Mouse (Mus musculus): Measurements from ENCODE around the gene Tmem151a.

The Tmem151a gene

DNA sequence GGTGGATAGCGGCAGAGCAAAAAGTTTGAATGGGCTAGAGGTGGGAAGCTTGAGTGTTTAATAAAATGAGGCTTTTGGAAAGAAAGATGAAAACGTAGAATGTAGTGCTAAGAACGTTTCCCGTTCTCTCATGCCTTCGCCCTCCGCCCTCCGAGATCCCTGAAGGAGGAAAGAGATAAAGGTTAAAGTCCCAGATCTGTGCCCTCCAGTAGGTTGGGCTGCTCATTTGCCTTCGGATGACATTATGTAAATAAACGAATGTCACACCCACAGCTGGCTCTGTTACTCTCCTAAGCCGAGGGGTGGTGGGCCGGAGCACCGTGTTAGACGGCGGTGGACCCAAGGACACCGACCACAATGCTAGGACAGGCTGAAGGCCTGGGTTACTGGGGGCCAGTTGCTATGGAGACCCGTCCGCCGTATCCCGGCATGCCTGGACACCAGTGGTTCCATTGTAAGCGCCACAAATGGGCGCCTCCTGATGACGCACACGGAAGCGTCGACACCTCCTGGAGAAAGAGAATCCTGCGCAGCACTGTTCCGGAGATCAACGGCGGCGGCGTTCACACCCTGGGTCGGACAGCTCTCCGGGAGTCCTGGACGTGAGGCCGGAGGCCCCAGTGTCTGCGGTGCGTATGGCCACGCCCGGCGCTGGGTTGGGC, 44.3 kb downstream of the Tmem151a start, which contains the start of gene Brms1:
Gene Brms1, plus strand, starts transcription at position 493 of the 662 bp plus-strand sequence.
- peak; percentile 81 for DNase-seq (ENCODE audit: low spot score)

DNA sequence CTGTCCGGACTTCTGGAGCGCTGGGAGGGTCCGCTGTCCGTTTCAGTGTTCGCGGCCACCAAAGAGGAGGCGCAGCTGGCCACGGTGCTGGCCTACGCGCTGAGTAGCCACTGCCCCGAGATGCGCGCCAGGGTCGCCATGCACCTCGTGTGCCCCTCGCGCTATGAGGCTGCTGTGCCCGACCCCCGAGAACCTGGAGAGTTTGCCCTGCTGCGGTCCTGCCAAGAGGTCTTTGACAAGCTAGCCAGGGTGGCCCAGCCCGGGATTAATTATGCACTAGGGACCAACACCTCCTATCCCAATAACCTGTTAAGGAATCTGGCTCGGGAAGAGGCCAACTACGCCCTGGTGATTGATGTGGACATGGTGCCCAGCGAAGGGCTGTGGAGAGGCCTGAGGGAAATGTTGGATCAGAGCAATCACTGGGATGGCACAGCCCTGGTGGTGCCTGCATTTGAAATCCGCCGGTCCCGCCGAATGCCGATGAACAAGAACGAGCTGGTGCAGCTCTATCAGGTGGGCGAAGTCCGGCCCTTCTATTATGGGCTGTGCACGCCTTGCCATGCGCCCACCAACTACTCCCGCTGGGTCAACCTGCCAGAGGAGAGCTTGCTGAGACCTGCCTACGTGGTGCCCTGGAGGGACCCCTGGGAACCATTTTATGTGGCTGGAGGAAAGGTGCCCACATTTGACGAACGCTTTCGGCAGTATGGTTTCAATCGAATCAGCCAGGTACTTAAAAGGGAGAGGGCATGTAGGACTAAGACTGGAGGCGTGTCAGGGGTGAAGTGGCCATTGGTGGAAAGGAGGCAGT, 45.8 kb downstream of the Tmem151a start:
- DNase-seq (ENCODE audit: low spot score): no peak

DNA sequence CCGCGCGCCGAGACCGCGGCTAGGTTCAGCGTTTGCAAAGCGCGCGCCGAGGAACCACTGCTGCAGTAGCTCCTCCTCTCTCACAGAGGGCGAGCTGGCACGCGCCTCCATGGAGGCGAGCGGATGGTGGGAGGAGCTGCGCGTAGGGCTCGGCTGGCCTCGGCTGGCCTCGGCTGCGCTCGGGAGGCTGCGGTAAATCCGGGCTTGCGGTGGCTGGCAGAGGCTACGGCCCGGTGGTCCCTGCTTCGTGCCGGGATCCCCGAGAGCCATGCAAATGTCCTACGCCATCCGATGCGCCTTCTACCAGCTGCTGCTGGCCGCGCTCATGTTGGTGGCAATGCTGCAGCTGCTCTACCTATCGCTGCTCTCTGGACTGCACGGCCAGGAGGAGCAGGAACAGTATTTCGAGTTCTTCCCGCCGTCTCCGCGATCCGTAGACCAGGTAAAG, 46.6 kb downstream of the Tmem151a start, which contains the start of the genes B4gat1 and AC124502.3:
Gene B4gat1, plus strand, starts transcription at position 118 of the 448 bp plus-strand sequence.
Gene AC124502.3, plus strand, starts transcription at position 183 of the 448 bp plus-strand sequence.
- peak; percentile 67 for DNase-seq (ENCODE audit: low spot score)

DNA sequence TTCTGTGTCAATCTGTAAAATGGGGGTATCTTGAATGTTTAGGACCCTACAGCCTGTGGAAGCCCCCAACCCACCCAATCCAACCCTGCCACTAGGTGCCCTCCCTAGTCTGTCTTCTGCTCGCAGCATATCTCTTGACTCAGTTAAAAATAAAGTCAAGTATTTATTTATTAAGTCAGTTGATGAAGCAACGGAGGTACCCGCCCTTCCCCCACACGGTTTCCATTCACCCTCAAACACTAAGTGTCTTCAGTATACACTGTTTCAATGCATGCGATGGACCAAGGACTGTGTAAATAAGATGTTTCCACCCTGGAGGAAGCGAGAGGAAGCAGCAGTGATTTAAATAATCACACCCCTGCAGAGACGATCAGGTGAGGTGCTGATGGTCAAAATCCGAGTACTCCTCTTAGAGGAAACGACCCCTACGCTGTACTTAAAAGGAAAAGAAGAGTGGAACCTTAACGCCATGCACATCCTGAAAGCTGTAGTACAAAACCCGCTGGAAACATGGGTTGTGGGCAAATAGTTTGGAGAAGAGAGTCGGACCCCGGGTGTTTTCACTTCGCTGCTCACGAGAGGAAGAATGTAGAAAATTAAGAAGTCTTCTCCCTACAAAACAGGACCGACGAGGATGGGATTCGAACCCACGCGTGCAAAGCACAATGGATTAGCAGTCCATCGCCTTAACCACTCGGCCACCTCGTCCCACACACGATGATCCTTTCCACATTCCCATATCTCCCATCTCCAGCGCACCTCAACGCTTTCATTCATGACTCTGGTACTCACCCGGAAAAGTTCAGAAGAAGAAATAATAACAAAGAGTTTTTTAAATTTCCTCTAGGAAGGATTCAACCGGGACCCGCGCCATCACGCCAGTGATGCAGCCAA, 47.4 kb downstream of the Tmem151a start:
- DNase-seq (ENCODE audit: low spot score): peak; percentile 27

DNA sequence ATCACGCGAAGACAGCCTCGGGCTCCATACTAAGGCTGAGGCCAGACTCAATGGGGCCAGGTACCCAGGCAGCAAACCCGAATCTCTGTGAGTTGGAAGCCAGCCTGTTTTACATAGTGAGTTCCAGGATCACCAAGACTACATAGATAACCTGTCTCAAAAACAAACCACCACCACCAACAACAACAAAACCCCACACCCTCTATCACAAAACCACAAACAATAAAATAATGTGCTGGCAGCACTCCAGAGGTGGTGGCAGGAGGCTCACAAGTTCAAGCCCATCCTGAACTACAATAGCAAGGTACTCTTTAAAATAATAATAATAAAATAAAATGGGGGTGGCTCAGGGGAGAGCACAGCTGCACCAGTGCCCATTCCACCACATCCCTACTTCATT, 48.8 kb downstream of the Tmem151a start:
- DNase-seq (ENCODE audit: low spot score): no peak

DNA sequence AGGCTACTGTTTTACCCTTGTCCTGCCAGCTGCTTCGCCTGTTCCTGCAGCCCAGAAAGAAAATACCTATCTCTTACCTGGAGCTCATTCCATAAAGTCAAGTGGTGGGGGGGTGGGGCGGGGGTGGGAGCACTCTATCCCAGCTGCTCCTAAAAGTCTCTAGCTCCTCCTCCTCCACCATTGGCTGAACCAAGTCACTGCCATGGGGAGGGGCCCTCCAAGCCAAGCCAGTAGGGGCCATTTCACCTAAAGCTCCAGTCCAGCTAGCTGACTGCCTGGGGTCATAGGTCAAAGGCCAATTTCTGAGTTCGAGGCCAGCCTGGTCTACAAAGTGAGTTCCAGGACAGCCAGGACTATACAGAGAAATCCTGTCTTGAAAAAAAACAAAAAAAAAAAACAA, 52.6 kb downstream of the Tmem151a start:
- DNase-seq (ENCODE audit: low spot score): no peak

DNA sequence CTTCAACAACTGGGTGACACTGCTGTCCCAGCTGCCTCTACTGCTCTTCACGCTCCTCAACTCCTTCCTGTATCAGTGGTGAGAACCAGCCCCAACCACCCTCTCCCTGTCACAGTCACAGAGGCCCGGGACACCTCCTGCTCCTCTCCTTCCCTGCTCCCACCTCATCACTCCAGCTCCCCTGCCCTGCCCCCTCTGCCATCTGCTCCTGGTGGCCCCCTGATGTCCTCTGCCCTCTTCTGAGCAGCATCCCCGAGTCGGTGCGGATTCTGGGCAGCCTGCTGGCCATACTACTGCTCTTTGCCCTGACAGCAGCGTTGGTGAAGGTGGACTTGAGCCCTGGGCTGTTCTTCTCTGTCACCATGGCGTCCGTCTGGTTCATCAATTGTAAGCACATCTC, 59.2 kb downstream of the Tmem151a start:
- no peak for DNase-seq (ENCODE audit: low spot score)

DNA sequence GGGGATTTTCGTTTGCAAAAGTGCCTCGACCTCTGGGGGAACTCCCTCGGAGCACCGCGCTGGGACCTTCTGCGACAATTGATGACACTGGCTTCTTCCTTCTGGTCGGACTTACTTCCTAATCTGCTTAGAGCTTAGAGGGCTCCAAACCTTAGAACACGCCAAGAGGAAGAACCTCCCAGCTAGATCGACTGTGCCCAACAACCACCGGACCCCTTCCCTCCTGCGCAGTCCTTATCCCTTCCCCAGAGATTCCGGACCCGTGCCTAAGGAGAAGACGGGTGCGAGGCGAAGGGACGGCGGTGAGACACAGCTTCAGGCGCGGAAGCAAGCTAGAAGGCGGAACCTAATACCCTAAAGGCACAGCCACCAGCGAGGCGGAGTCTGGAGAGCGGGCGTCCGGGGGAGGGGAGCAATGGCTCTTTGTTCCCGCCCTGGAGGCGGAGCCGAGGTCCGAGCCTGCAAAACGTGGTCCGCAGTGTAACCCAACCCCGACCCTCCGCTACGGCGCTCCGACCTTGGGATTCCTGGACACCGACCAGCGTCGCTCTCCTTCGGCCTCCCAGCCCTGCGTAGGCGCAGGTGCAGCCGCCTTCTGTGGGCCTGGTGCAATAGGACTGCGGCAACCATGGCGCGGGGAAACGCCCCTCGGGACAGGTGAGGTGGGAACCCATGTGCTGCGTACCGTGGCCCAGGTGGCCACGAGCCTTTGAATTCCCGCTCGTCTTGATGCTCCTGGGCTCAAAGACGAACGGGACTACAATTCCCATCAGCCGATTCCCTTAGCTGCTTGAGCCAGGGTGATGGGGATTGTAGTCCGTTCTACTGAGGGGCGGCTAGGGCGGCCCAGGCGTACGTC, 61.5 kb downstream of the Tmem151a start, which contains the start of gene Slc29a2:
Gene Slc29a2, plus strand, starts transcription at position 240 of the 859 bp plus-strand sequence.
- peak; percentile 73 for DNase-seq (ENCODE audit: low spot score)

DNA sequence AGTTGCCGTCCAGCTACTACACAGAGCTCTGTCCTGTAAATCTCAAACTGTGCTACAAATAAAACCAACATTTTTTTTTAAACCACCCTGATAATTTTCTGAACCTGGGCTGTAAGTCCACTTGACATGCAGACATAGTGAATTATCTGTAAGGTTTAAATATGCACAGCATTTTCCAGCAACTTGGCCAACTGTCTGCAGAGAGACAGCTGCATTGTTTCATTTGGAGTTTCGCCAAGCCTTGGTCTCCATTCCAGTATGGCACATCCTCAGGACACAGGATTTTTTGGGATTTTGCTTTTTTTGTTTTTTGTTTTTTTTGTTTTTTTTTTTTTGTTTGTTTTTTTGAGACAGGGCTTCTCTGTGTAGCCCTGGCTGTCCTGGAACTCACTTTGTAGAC, 63.9 kb downstream of the Tmem151a start:
- DNase-seq (ENCODE audit: low spot score): no peak

Measured in spleen, adult 12 weeks (tissue).